Mouse (Mus musculus): ENCODE measurements around the gene Cdcp2.

Cdcp2 gene

GRCm38 (mm10) chr4:107096841-107097373, at the start of gene Cdcp2:
TSS of gene Cdcp2 (plus strand) at chr4:107096891.
- no peak for DNase-seq

GRCm38 (mm10) chr4:107047806-107048205, 48.9 kb upstream of the Cdcp2 start:
- DNase-seq, result no peak

DNA sequence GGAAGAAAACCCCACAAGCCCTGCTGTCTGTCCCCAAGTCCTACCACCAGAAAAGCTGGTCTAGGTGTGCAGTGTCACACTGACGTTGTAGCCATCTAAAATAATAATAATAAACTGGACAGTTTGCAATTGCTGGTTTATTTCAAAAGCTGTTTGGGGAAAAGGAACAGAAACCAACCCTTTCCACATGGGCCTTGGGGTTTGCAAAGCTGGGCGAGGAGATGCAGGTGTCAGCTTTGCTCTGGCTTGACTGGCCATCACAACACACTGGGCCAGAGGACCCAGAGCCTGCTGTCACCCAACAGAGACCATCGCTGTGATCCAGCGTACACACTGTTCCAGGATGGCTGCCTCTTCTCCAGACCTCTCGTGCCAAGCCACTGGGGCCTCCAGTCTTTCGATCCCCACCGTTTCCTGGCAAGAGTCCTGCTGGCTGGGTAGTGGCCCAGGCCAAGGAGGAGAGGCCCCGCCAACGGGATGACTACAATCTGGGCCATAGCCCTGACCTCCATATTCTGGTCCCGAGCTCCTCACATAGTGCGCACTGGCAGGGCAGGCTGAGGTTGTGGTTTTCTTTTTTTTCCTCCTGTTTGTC, 48.0 kb upstream of the Cdcp2 start:
- peak; percentile 89 for DNase-seq

GRCm38 (mm10) chr4:107051889-107052288, 44.8 kb upstream of the Cdcp2 start:
- no peak for DNase-seq

DNA sequence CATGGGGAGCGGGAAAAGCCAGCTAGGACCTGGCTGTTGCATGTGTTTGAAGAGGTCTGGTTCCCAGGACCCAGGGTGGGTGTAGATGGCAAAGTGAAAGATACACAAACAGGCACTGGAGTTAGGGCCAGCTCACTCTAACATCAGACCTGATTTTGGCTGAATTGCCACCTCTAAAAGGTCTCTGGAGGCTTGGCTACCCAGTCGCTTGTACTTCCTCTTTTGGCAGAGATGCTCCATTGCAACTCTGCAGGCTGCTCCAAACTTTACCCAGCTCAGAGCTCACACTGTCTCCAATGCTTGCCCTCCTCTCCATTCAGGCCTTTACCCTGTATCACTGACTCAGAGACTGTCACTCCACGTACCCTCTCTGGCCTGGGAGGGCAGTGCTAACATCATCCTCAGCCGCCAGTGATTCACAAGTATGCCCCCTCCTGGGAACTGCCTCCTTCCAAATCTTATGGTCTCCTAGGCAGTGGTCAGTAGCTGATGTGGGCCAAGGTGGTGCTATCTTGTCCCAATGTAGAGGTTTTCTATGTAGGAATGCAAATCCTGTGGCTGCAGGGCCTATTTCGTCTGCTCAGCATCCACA, 43.6 kb upstream of the Cdcp2 start:
- no peak for DNase-seq

- DNase-seq, result no peak
Observed at GRCm38 (mm10) chr4:107056088-107056487, 40.6 kb upstream of the Cdcp2 start.

DNA sequence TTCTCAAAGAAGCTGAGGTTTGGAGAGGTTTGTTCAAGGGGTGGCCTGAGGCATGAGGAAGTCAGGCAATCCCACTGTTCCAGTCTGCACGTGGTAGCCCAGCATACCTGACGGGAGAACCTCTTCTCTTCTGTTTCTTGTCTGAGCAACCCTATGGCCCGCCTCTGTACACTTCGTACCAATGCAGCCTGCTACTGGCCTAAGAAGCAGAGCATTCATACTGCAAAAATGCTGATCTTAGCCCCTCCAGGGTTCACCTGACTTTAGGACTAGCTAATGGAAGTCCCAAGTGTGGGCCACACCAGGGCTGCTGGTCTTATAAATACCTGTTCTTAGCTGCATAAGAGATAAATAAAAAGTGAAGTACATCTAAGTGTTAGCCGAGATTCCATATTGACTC, 38.3 kb upstream of the Cdcp2 start:
- no peak for DNase-seq

DNA sequence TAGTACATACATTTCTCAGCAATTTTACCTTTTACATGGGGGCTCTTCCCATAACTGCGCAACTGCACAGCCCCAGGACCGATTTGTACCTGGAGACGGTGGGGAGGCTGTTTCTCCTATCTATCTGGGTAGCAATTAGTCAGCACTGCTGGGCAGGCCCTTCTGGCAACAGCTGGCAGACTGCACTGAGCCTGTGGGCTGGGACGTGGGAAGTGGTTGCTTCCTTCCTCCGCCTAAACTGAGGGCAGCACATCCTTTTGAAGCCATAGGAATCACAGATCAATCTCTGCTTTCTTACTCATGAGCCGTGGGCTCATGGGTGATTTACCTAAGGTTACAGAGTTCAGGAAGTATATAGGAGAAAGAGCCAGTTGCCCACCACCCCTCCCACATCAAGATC, 37.9 kb upstream of the Cdcp2 start:
- DNase-seq, result no peak

DNA sequence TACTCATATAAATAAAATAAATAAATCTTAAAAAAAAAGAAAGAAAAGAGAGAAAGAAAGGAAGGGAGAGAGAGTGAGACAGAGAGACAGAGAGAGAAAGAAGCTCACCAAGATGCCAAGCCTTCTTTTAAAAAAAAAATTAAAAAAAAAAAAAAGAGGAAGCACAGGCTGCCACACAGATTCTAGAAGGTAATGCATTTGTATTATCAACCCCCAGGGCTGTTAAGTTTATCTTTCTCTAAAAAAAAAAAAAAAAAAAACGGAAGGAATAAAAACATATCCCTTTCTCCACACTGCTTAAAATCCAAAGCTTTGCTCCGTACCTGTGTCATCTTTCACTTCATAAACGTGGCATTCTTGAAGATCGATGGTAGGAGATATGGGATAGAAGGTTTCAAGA, 35.1 kb upstream of the Cdcp2 start:
- no peak for DNase-seq

DNA sequence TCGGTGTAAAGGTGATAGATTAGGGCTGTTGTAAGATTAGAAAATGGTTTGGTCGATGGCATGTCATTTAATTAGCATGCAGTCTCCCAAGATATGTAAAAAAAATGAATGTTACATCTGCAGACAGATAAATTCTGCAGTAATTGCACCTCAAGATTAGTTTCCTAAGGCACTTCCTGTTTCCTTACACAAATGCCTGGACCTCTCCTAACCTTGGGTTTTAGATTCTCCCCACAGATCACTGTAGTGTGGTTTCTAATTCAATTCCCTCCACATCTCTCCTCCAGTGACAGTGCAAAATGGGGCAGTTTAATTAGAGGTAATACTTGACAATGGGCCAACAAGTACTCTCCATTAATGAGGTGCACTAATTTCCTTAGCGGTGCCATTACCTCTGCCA, 33.5 kb upstream of the Cdcp2 start:
- no peak for DNase-seq

- no peak for DNase-seq
Observed at GRCm38 (mm10) chr4:107064394-107065098, 32.1 kb upstream of the Cdcp2 start.

DNA sequence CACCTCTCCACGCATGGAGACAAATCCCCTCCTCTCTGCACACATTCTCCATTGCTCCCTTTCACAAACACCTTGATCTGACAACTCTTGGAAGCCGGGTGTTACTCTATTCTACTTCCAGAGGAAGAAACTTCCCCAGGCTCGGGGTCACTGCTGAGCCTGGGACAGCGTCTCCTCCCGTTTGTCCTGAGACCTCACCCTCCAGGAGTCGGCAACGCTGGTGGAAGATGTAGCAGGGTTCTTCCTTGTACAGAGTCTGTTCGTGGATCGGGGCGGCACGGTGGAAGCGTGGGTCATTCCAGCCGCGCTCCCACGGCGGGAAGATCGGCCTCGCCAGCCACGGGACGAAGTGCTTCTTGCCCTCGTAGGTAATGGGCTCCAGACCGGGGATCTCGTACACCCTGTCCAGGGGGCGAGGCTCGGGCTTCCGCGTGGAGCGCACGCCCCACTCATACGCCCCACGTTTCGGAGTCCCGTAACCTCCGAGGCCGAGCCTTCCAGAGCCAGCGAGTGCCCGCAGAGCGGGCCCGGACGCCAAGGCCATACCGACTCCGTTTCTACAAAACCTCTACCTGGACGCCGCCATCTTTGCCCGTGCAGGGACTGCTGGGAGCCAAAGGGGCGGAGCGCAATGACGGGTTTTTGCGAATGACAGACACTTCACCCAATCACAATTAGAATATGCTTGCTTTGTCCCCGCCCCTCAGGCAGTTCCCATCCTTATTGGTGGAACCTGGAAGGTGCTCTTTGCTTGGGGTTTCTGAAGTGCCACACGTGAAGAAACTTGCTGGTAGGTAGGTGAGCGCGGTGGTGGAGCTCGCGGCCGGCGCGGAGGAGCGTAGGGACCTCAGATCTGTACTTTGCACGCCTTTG, 30.2 kb upstream of the Cdcp2 start, which contains the start of the genes Mrpl37 and Cyb5rl:
TSS of gene Mrpl37 (minus strand) at position 617 of the 873 bp plus-strand sequence.
TSS of gene Cyb5rl (plus strand) at position 737 of the 873 bp plus-strand sequence.
- peak; percentile 95 for DNase-seq

DNA sequence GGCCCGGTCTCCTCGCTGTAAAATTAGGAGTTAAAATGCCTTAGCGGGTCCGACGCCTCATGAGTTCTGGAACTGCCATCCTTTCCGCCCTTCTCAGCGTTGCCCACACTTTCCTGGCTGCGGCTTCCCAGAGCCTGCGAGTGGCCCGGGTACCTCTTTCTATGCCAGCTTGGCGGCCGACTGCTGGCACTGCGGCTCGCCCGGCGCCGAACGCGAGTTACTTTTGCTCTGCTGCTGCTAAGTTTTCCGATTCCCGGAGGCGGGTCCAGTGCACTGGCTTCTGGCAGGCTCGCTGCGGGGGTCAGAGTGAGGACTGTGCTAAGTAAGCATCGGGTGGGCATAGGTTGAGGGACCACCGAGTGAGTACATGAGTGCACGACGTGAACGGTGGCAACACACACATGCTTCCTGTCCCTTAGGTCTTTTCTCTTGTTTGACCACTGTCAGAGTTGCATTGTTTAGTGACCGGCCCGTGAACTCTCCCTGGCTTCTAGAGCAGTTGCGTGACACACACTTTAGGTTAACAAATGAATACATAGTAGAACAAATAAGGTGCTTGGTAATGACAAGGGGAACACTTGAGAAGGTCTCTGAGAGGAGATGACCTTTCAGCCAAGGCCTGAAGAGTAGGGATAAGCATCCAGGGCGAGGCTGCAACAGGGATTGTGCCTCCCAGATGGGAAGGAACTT, 29.4 kb upstream of the Cdcp2 start:
- no peak for DNase-seq

DNA sequence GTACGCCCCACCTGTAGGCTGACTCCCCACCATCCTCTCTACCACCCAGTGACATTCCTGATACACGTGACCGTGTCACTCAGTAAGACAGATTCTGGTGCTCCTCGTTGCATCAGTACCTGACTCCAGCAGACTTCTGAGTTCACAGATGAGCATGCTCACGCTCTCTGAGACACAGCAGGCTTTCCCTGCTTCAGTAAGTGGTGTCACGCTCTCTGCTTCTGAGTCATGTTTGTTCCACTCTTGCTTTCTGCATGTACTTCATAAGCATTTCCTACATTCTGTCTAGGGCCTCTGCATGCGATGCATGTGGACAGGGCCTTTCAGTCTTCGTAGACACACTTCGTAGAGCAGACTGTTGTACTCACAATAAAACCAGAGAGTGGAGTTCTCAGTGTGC, 24.3 kb upstream of the Cdcp2 start:
- DNase-seq, result no peak

GRCm38 (mm10) chr4:107075456-107075855, 21.2 kb upstream of the Cdcp2 start:
- DNase-seq, result no peak

DNA sequence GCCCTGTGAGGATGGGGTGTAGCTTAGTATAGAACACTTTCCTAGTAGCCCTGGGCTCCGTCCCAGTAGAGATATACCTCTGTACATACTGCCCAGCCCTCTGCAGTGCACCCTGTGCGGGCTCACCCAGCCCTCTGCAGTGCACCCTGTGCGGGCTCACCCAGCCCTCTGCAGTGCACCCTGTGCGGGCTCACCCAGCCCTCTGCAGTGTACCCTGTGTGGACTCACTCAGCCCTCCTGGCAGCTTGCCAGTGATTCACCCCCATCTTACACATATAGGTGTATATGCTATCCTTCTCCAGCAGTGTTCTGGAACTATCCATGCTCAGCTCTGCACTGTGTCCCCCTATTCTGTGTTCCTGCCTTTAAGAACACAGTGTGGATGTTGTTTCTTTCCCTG, 17.8 kb upstream of the Cdcp2 start:
- no peak for DNase-seq

GRCm38 (mm10) chr4:107079716-107080115, 17.0 kb upstream of the Cdcp2 start:
- DNase-seq, result no peak

- DNase-seq, result no peak
Observed at GRCm38 (mm10) chr4:107082185-107082584, 14.5 kb upstream of the Cdcp2 start.

- no peak for DNase-seq
Observed at GRCm38 (mm10) chr4:107083126-107083525, 13.6 kb upstream of the Cdcp2 start.

GRCm38 (mm10) chr4:107084343-107084742, 12.3 kb upstream of the Cdcp2 start:
- no peak for DNase-seq

GRCm38 (mm10) chr4:107084858-107085257, 11.8 kb upstream of the Cdcp2 start:
- no peak for DNase-seq

GRCm38 (mm10) chr4:107091696-107092095, 5.0 kb upstream of the Cdcp2 start:
- no peak for DNase-seq
